Mouse (Mus musculus) C2C12 (cell line): ENCODE measurements around the gene Tspan9. TPM values are rescaled to one million over a fixed set of nuclear protein-coding genes. Genes with fewer than 3 reads are reported as not detected.

Source experiments
- H3K27me3 ChIP-seq: one replicate; pipeline ENCODE4 v1.6.1; 2011; ENCODE audit not compliant: control insufficient read depth, insufficient read depth, insufficient read length
- H3K36me3 ChIP-seq: one replicate; pipeline ENCODE4 v1.6.1; 2011; ENCODE audit not compliant: control insufficient read depth, insufficient read depth
- H3K4me3 ChIP-seq: one replicate; pipeline ENCODE4 v1.5.1; 2011; ENCODE audit warnings: mild to moderate bottlenecking, control low read depth; ENCODE audit not compliant: poor library complexity, insufficient read depth, severe bottlenecking
- H3K79me2 ChIP-seq: one replicate; pipeline ENCODE4 v1.6.1; 2011; ENCODE audit not compliant: control insufficient read depth, insufficient read depth
- H3K79me3 ChIP-seq: one replicate; pipeline ENCODE4 v1.6.1; 2011; ENCODE audit warnings: low read depth, control low read depth
- H3ac ChIP-seq: one replicate; pipeline ENCODE3; 2011; ENCODE audit warnings: low read depth; ENCODE audit not compliant: control insufficient read depth, insufficient read length
- CEBPB ChIP-seq: IDR thresholded peaks from one replicate; pipeline ENCODE4 v1.6.1; 2011; ENCODE audit warnings: low read depth, mild to moderate bottlenecking, control low read depth, moderate library complexity
- CTCF ChIP-seq: IDR thresholded peaks from one replicate; pipeline ENCODE4 v1.5.1; 2011; ENCODE audit not compliant: control insufficient read depth, insufficient read depth, insufficient read length
- FOSL1 ChIP-seq: IDR thresholded peaks from one replicate; pipeline ENCODE4 v1.8.0; 2011; ENCODE audit warnings: mild to moderate bottlenecking, low read length; ENCODE audit not compliant: poor library complexity, insufficient read depth, severe bottlenecking
- MAX ChIP-seq: IDR thresholded peaks from one replicate; pipeline ENCODE4 v1.6.1; 2011; ENCODE audit warnings: mild to moderate bottlenecking, control low read depth
- MYOD1 ChIP-seq: IDR thresholded peaks from one replicate; pipeline ENCODE4 v1.6.1; 2011; ENCODE audit warnings: low read depth; ENCODE audit not compliant: control insufficient read depth, insufficient read length
- MYOG ChIP-seq: IDR thresholded peaks from one replicate; pipeline ENCODE4 v1.6.1; 2011; ENCODE audit not compliant: control insufficient read depth, insufficient read length; ENCODE audit errors: extremely low read depth
- USF1 ChIP-seq: IDR thresholded peaks from one replicate; pipeline ENCODE4 v1.6.1; 2011; ENCODE audit warnings: low read depth, mild to moderate bottlenecking, control low read depth, moderate library complexity
- polyA plus RNA-seq: library from polyadenylated mRNA; unstranded; fragments of >200 nt; fragmentation: generic; extraction: Trizol; gene quantifications from one replicate; pipeline ENCODE4 v1.2.1, GENCODE M21; 2012; ENCODE audit warnings: missing spikeins

Tspan9 gene
- polyA plus RNA-seq, 1 experiment = 57.6 TPM

DNA sequence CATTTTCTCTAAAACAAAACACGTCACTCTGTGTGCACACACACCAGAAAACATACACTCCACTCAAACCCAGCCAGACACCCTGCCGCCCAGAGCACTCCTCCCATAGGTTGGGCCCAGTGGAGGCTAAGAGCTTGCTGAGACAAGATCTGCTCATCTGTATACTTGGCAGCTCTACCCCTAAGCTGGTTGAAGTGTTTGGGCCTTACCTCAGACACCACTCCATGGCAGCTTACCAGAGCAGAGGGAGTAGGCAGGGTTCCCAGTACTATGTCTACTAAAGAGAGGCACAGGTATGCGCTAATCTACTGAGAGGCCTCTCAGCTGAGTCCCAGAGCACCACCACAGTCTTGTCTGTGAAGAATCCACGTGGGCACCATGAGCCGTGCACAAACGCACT lies 10.8 kb downstream of the Tspan9 start:
- Histone ChIP-seq H3K4me3 (no peak overlapping the region), H3K36me3 (no peaks in the 10 kb centered on the region), H3K79me3 (no peaks in the 10 kb centered on the region), H3K79me2 (no peaks in the 10 kb centered on the region), H3K27me3 (no peaks in the 10 kb centered on the region), H3ac (no peak overlapping the region)
- no peak for TF ChIP-seq CTCF
- TF ChIP-seq USF1 = no peak
- no peak for TF ChIP-seq MYOD1
- no peak for TF ChIP-seq CEBPB
- TF ChIP-seq MAX = no peak
- TF ChIP-seq MYOG = no peak
- TF ChIP-seq FOSL1 = no peak

DNA sequence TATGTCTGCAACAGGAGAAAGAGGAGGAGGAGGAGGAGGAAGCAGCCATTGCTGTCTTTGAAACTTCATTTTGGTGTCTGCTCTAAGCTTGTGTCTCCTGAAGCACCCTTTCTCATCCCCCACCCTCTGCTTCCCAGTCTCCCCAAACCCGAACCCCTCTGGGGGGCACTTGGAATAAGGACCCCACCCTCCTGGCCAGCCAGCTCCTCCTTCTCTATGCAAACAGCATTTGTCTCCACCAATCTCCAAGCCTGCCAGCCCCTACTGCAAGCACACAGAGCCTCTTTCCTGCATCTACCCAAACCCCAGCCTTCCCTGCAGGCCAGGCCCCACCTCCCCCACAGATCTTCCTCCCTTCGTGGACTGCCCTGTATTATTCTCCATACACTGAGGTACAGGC lies 12.0 kb downstream of the Tspan9 start:
- Histone ChIP-seq H3ac (no peak overlapping the region), H3K79me3 (no peaks in the 10 kb centered on the region), H3K36me3 (no peaks in the 10 kb centered on the region), H3K4me3 (no peak overlapping the region), H3K79me2 (no peaks in the 10 kb centered on the region), H3K27me3 (no peaks in the 10 kb centered on the region)
- TF ChIP-seq MAX (no peak), USF1 (no peak), CEBPB (no peak)

- Histone ChIP-seq H3ac (no peak overlapping the region), H3K36me3 (no peaks in the 10 kb centered on the region), H3K79me3 (no peaks in the 10 kb centered on the region), H3K4me3 (no peak overlapping the region), H3K79me2 (no peaks in the 10 kb centered on the region), H3K27me3 (no peaks in the 10 kb centered on the region)
- TF ChIP-seq USF1 (no peak), FOSL1 (no peak), MYOG (no peak), CEBPB (no peak), MAX (no peak), CTCF (no peak), MYOD1 (no peak)
These were observed 12.7 kb downstream of the Tspan9 start for GRCm38 (mm10) chr6:128130686-128131085.

DNA sequence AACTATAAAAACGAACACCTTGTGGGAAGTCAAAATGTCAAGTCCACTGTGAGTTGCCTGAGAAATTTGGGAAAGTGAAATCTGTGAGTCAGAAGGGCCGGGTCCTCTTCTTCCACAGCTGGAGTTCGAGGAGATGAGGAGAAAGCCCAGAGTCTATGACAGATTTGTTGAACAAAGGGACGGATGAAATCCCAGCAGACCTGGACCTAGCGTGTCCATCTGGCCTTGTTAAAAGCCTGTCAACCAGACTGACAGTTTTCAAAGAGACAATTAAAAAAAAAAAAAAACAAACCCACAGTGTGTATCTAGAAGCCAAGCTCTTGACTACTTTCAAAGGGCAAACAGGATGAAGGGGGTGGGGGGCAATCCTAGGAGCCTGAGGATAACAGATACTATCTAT lies 14.0 kb downstream of the Tspan9 start:
- H3K79me2 ChIP-seq = no peaks in the 10 kb centered on the region
- H3ac ChIP-seq = no peak overlapping the region
- TF ChIP-seq MYOD1 (no peak), USF1 (no peak), FOSL1 (no peak), MYOG (no peak), CEBPB (no peak)
- no peaks in the 10 kb centered on the region for H3K79me3 ChIP-seq
- H3K27me3 ChIP-seq = no peaks in the 10 kb centered on the region
- H3K36me3 ChIP-seq = no peaks in the 10 kb centered on the region
- no peak overlapping the region for H3K4me3 ChIP-seq

- no peaks in the 10 kb centered on the region for H3K79me2 ChIP-seq
- no peaks in the 10 kb centered on the region for H3K79me3 ChIP-seq
- H3K4me3 ChIP-seq = no peak overlapping the region
- H3K36me3 ChIP-seq = no peaks in the 10 kb centered on the region
- no peak overlapping the region for H3ac ChIP-seq
- no peaks in the 10 kb centered on the region for H3K27me3 ChIP-seq
- TF ChIP-seq CTCF = no peak
These were observed 16.1 kb downstream of the Tspan9 start for GRCm38 (mm10) chr6:128127312-128127711.

GRCm38 (mm10) chr6:128126876-128127275 lies 16.5 kb downstream of the Tspan9 start:
- Histone ChIP-seq H3ac (no peak overlapping the region), H3K36me3 (no peaks in the 10 kb centered on the region)
- TF ChIP-seq FOSL1 (no peak), MYOD1 (no peak), MYOG (no peak), MAX (no peak), USF1 (no peak), CTCF (no peak), CEBPB (no peak)

More at GRCm38 (mm10) chr6:128126876-128127275, 16.5 kb downstream of the Tspan9 start:
- Histone ChIP-seq H3K27me3 (no peaks in the 10 kb centered on the region), H3K4me3 (no peak overlapping the region), H3K79me2 (no peaks in the 10 kb centered on the region), H3K79me3 (no peaks in the 10 kb centered on the region)
